Mouse (Mus musculus) stomach, postnatal 0 days (tissue): ENCODE data around the gene Olfr629.

Experiments used
- CTCF ChIP-seq: IDR thresholded peaks from 2 replicates; pipeline ENCODE4 v1.5.1; 2016; ENCODE audit warnings: antibody characterized with exemption, low read depth, mild to moderate bottlenecking, moderate library complexity
- EP300 ChIP-seq: optimal IDR thresholded peaks from 2 replicates; pipeline ENCODE3; 2016; ENCODE audit warnings: antibody characterized with exemption

GRCm38 (mm10) chr7:103744843-103745242, at the start of gene Olfr629:
- TF ChIP-seq CTCF (no peak), EP300 (no peak)
